Mouse (Mus musculus): ENCODE results near the gene Trpc4ap.

DNA sequence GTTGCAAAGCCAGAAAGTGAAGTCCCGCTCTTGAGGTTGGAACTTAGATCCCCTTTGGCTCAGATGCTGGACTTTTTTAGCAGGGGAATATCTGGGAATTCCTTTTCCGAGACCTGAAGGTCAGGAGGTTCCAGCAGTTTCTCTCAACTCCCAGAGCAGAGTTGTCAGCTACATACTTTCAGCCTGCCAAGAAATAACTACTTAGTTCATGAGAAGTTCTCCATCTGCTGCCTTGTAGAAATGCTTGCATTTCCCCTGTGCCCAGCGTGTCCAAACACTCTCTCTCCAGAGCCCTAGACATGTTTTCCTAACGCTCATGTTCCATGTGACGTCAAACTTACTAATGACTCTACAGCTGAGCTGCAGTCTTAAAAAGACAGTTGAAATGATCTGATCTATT is 42.9 kb upstream of the Trpc4ap start:
- no peak for TF ChIP-seq CTCF (IDR thresholded peaks at IDR 0.05; ENCODE audit: low read depth, low read length)
- no peak for TF ChIP-seq POLR2A (IDR thresholded peaks at IDR 0.05; ENCODE audit: extremely low read depth, insufficient read depth, low read length)
